Mouse (Mus musculus): ENCODE results near the gene Rnf144b. TPM values are rescaled to one million over a fixed set of nuclear protein-coding genes. Genes with fewer than 3 reads are reported as not detected.
A peak's percentile ranks its signal among the peaks of the same experiment; 100 is the strongest.

Rnf144b gene
- polyA plus RNA-seq (2015; fragmentation: Nextera tagmentation; extraction: Ambion mirVana): 0.81 and 1.1 TPM in 2 replicates

DNA sequence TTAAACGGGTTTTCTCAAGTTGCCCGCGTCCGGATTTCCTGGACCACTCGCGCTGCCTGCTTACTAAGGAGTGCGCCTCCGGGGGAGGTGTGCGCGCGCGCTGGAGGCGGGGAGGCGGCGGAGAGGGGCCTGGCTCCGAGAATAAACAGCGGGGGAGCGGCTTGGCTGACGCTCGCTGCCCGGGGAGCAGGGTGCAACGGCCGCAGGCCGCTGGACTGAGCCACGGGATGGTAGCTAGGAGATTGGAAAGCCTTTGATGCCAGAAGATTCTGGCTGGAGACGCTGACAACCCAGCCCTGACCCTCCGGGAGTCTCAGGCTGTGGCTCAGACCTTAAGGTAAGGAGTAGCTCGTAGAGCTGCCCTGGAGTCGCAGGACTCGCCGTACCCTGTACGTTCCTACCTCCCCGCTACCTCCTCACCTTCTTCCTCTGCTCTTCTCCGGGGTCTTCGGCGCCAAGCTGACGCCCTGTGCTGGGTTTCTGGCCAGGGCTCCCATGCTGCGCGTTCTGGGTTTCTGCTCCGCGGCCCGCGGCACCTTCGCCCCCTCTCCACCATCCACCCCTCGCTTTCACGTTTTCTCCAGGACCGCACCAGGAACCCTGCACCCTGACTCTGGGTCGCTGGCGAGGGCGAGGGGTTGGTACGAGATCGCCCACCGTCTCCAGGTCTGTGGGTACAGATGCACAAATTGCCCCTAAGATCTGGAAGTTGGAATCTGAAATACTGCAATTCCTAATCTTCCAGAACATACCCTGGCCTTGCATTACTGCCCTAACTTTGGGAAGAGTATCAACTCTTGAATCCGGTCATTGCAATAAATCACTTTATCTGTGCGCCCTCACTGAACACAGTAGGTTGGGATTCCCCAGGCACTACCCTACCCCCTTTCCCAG, at the start of gene Rnf144b:
Gene Rnf144b, plus strand, starts transcription at position 120 of the 894 bp plus-strand sequence.
- Histone ChIP-seq H3K27ac (ENCODE audit: low read depth, low read length) (no peak within 1 kb of the TSS), H3K9ac (ENCODE audit: low read depth, low read length) (peak within 1 kb of the TSS; percentile 68), H3K9me3 (ENCODE audit: control insufficient read depth, low read length) (no peaks in the 10 kb centered on the region), H3K4me2 (ENCODE audit: low read length) (peak within 1 kb of the TSS; percentile 98), H3K36me3 (ENCODE audit: control insufficient read depth, insufficient read depth, low read length) (no peaks in the 10 kb centered on the region), H3K4me1 (ENCODE audit: control insufficient read depth, insufficient read depth, low read depth, low read length) (peaks cover 7% of the 10 kb centered on the region), H3K27me3 (replicated peaks; ENCODE audit: control insufficient read depth, insufficient read depth, low read length) (0 out of 2 replicates have a peak, but pooled peaks cover 3% of the 10 kb centered on the region), H3K4me3 (ENCODE audit: low read length) (peak within 1 kb of the TSS; percentile 57)
- 2% methylated on average over 51 of the region's 55 CpGs for WGBS
- ATAC-seq: peak; percentile 61; the same call in 1 of the 2 replicates

DNA sequence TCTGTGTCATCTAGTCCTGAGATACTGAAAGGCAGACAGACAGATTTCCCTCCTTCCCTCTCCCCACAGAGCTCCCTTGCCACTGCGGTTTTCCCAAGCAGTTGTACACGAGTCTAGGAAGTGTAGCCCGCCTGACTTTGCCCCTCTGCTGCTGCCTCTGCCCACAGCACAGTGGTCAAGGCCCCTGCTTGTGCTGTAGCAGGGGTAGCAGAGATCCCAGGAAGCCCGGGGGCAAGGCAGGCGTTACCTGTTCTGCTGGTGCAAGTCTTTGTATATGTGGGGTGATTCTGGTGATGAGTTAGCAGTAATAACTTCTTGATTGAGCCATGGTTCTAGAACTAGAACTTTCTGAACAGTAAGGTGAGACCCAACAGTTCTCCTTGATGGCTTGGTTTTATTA, 46.3 kb upstream of the Rnf144b start:
- no peaks in the 10 kb centered on the region for H3K27me3 ChIP-seq (replicated peaks; ENCODE audit: control insufficient read depth, insufficient read depth, low read length)
- no peak overlapping the region for H3K9ac ChIP-seq (ENCODE audit: low read depth, low read length)
- no peaks in the 10 kb centered on the region for H3K9me3 ChIP-seq (ENCODE audit: control insufficient read depth, low read length)
- no peak overlapping the region for H3K27ac ChIP-seq (ENCODE audit: low read depth, low read length)
- no peak overlapping the region for H3K4me2 ChIP-seq (ENCODE audit: low read length)
- WGBS: 96% methylated on average over 5 of the region's 5 CpGs
- no peaks in the 10 kb centered on the region for H3K4me1 ChIP-seq (ENCODE audit: control insufficient read depth, insufficient read depth, low read depth, low read length)
- no peak overlapping the region for H3K4me3 ChIP-seq (ENCODE audit: low read length)
- no peak for ATAC-seq
- H3K36me3 ChIP-seq (ENCODE audit: control insufficient read depth, insufficient read depth, low read length): peaks cover 32% of the 10 kb centered on the region

DNA sequence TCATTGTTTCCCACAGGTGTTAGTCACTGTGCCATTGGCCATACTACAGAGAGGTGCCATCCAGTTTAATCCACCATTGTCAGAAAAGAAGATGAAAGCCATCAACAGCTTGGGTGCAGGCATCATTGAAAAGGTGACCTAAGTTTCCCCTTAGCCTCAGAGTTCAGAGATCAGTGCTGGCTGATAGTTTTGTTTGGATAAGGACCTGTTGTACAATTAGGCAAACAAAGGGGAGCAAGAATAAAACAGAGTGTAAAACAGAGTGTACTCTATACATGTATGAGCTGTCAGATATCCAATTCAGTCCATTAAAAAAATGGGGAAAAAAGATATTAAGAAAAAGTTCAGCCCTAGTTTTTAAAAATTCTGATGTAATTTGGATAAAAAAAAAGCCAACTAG, 45.1 kb upstream of the Rnf144b start:
- no peak overlapping the region for H3K9ac ChIP-seq (ENCODE audit: low read depth, low read length)
- H3K4me2 ChIP-seq (ENCODE audit: low read length): no peak overlapping the region
- ATAC-seq: no peak
- no peaks in the 10 kb centered on the region for H3K27me3 ChIP-seq (replicated peaks; ENCODE audit: control insufficient read depth, insufficient read depth, low read length)
- no peak overlapping the region for H3K27ac ChIP-seq (ENCODE audit: low read depth, low read length)
- peaks cover 36% of the 10 kb centered on the region for H3K36me3 ChIP-seq (ENCODE audit: control insufficient read depth, insufficient read depth, low read length)
- no peak overlapping the region for H3K4me3 ChIP-seq (ENCODE audit: low read length)
- no peaks in the 10 kb centered on the region for H3K9me3 ChIP-seq (ENCODE audit: control insufficient read depth, low read length)
- no peaks in the 10 kb centered on the region for H3K4me1 ChIP-seq (ENCODE audit: control insufficient read depth, insufficient read depth, low read depth, low read length)

DNA sequence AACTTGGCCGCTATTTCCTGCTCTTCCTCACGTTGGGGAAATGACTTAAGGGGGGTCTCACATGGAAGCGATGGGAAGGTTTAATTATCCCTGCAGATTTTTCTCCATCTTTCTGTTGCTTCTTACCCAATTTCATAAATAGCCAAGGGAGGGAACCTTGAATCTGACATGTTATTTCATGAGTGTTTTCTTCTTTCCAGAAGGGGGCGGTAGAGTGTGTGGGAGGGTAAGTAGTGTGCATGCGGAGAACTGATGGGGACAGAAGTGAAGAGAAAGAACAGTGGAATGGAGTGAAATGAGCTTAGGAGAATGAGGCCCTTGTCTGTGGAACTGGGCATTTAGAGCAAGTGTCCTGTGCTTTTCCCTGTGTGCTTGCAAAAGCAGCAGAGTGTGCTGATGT, 43.7 kb upstream of the Rnf144b start:
- Histone ChIP-seq H3K4me1 (ENCODE audit: control insufficient read depth, insufficient read depth, low read depth, low read length) (no peaks in the 10 kb centered on the region), H3K27me3 (replicated peaks; ENCODE audit: control insufficient read depth, insufficient read depth, low read length) (no peaks in the 10 kb centered on the region), H3K36me3 (ENCODE audit: control insufficient read depth, insufficient read depth, low read length) (peaks cover 34% of the 10 kb centered on the region), H3K4me2 (ENCODE audit: low read length) (no peak overlapping the region), H3K9ac (ENCODE audit: low read depth, low read length) (no peak overlapping the region), H3K27ac (ENCODE audit: low read depth, low read length) (no peak overlapping the region), H3K9me3 (ENCODE audit: control insufficient read depth, low read length) (no peaks in the 10 kb centered on the region), H3K4me3 (ENCODE audit: low read length) (no peak overlapping the region)
- 77% methylated on average over 5 of the region's 5 CpGs for WGBS
- ATAC-seq: no peak

DNA sequence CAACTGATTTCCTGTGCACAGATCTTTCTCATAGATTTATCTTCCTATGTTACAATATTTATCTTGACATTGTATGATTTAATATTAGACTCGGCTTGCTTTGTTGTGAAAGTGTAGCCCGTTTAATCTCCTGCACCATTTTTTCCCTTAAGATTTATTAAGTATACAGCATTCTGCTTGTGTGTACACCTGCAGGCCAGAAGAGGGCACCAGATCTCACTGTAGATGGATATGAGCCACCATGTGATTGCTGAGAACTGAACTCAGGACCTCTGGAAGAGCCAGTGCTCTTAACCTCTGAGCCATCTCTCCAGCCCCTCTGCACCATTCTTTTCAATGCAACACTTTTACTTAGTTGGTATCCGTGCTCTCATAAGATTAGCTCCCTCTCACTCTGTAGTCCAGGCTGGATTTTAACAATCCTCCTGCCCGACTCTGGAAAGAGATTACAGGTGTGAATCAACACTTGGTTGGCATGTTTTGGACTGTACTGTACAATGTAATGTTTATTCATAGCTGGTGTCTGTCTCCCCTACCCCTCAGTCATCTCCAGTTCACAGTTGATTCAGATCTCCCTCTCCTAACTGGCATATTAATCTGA, 41.5 kb upstream of the Rnf144b start:
- no peaks in the 10 kb centered on the region for H3K9me3 ChIP-seq (ENCODE audit: control insufficient read depth, low read length)
- no peak overlapping the region for H3K27ac ChIP-seq (ENCODE audit: low read depth, low read length)
- no peak for ATAC-seq
- H3K4me2 ChIP-seq (ENCODE audit: low read length): no peak overlapping the region
- 86% methylated on average over 4 of the region's 4 CpGs for WGBS
- H3K9ac ChIP-seq (ENCODE audit: low read depth, low read length): no peak overlapping the region
- no peak overlapping the region for H3K4me3 ChIP-seq (ENCODE audit: low read length)
- no peaks in the 10 kb centered on the region for H3K27me3 ChIP-seq (replicated peaks; ENCODE audit: control insufficient read depth, insufficient read depth, low read length)
- peaks cover 31% of the 10 kb centered on the region for H3K36me3 ChIP-seq (ENCODE audit: control insufficient read depth, insufficient read depth, low read length)
- H3K4me1 ChIP-seq (ENCODE audit: control insufficient read depth, insufficient read depth, low read depth, low read length): no peaks in the 10 kb centered on the region

- no peak for ATAC-seq
- Histone ChIP-seq H3K9me3 (ENCODE audit: control insufficient read depth, low read length) (no peaks in the 10 kb centered on the region), H3K4me2 (ENCODE audit: low read length) (no peak overlapping the region), H3K36me3 (ENCODE audit: control insufficient read depth, insufficient read depth, low read length) (peaks cover 8% of the 10 kb centered on the region), H3K4me3 (ENCODE audit: low read length) (no peak overlapping the region), H3K4me1 (ENCODE audit: control insufficient read depth, insufficient read depth, low read depth, low read length) (no peaks in the 10 kb centered on the region), H3K27ac (ENCODE audit: low read depth, low read length) (no peak overlapping the region), H3K9ac (ENCODE audit: low read depth, low read length) (no peak overlapping the region), H3K27me3 (replicated peaks; ENCODE audit: control insufficient read depth, insufficient read depth, low read length) (no peaks in the 10 kb centered on the region)
- WGBS: 84% methylated on average over 1 of the region's 1 CpGs
These were observed 34.0 kb upstream of the Rnf144b start for GRCm38 (mm10) chr13:47088433-47088832.

DNA sequence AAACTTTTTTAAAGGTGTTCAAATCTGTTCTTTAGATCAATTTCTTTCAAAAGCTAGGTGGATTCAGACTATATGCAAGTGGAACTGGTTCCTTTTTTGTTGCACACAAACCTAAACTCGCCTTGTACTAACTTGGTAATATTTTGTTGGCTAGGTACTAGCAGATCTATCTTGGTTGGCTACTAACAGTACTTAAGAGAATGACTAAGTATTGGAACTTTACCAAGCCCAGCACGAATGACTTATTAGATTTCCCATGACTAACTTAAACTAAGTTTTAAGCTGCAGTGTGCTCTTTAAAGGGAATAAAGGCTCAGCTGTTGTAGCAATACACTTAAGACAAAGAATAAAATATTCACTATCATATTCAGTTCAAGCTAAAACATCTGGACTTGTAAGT, 33.2 kb upstream of the Rnf144b start:
- Histone ChIP-seq H3K36me3 (ENCODE audit: control insufficient read depth, insufficient read depth, low read length) (peaks cover 8% of the 10 kb centered on the region), H3K4me2 (ENCODE audit: low read length) (no peak overlapping the region), H3K9me3 (ENCODE audit: control insufficient read depth, low read length) (no peaks in the 10 kb centered on the region), H3K27ac (ENCODE audit: low read depth, low read length) (no peak overlapping the region), H3K27me3 (replicated peaks; ENCODE audit: control insufficient read depth, insufficient read depth, low read length) (no peaks in the 10 kb centered on the region), H3K9ac (ENCODE audit: low read depth, low read length) (no peak overlapping the region), H3K4me3 (ENCODE audit: low read length) (no peak overlapping the region), H3K4me1 (ENCODE audit: control insufficient read depth, insufficient read depth, low read depth, low read length) (no peaks in the 10 kb centered on the region)
- 93% methylated on average over 2 of the region's 2 CpGs for WGBS
- no peak for ATAC-seq

DNA sequence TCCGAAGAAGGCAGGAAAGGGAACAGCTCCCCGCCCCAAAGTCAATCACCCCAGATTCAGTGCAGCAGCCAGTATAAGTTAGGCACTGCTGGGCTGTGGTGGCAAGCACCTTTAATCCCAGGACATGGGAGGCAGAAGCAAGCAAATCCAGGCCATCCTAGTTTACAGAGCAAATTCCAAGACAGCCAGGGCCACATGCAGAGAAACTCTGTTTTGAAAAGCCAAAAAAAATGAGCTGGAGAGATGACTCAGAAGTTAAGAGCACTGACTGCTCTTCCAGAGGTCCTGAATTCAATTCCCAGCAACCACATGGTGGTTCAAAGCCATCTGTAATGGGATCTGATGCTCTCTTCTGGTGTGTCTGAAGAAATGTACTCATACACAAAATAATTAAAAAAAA, 28.7 kb upstream of the Rnf144b start:
- Histone ChIP-seq H3K9ac (ENCODE audit: low read depth, low read length) (no peak overlapping the region), H3K4me2 (ENCODE audit: low read length) (no peak overlapping the region), H3K4me3 (ENCODE audit: low read length) (no peak overlapping the region), H3K27me3 (replicated peaks; ENCODE audit: control insufficient read depth, insufficient read depth, low read length) (no peaks in the 10 kb centered on the region), H3K4me1 (ENCODE audit: control insufficient read depth, insufficient read depth, low read depth, low read length) (no peaks in the 10 kb centered on the region), H3K9me3 (ENCODE audit: control insufficient read depth, low read length) (no peaks in the 10 kb centered on the region), H3K36me3 (ENCODE audit: control insufficient read depth, insufficient read depth, low read length) (no peaks in the 10 kb centered on the region; the same call in 1 of the 2 replicates), H3K27ac (ENCODE audit: low read depth, low read length) (no peak overlapping the region)
- WGBS: 92% methylated on average over 2 of the region's 2 CpGs
- ATAC-seq: no peak

DNA sequence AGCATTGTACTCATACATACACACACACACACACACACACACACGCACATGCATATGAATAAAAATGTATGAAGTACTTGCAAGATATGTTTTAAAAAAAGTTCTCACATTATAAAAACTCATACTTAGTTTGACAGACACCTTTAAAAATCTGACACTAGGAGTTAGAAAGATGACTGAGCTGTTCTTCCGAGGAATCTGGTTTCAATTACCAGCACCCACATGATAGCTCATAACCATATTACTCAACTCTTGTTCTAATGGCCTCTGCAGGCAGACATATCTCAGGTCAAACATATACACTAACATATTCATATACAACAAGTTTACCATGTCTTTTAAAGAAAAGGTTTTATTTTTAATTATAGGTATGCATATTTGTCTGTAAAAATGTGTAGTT, 25.9 kb upstream of the Rnf144b start:
- no peaks in the 10 kb centered on the region for H3K4me1 ChIP-seq (ENCODE audit: control insufficient read depth, insufficient read depth, low read depth, low read length)
- 87% methylated on average over 2 of the region's 2 CpGs for WGBS
- H3K4me3 ChIP-seq (ENCODE audit: low read length): no peak overlapping the region
- H3K36me3 ChIP-seq (ENCODE audit: control insufficient read depth, insufficient read depth, low read length): peaks cover 3% of the 10 kb centered on the region
- H3K9ac ChIP-seq (ENCODE audit: low read depth, low read length): no peak overlapping the region
- no peak overlapping the region for H3K27ac ChIP-seq (ENCODE audit: low read depth, low read length)
- no peak for ATAC-seq
- H3K4me2 ChIP-seq (ENCODE audit: low read length): no peak overlapping the region
- H3K9me3 ChIP-seq (ENCODE audit: control insufficient read depth, low read length): no peaks in the 10 kb centered on the region
- H3K27me3 ChIP-seq (replicated peaks; ENCODE audit: control insufficient read depth, insufficient read depth, low read length): no peaks in the 10 kb centered on the region

Data from hindbrain, embryonic 16.5 days (tissue).